Mouse (Mus musculus) B cell, adult 67 days (primary cell): ENCODE results near the gene Asic5. TPM values are rescaled to one million over a fixed set of nuclear protein-coding genes. Genes with fewer than 3 reads are reported as not detected.

Source experiments
- total RNA-seq, 2 experiments: library from RNA; stranded (reverse); gene quantifications; 4 replicates each; pipeline ENCODE4 v1.2.4; 2023

Gene Asic5
- total RNA-seq = not detected

DNA sequence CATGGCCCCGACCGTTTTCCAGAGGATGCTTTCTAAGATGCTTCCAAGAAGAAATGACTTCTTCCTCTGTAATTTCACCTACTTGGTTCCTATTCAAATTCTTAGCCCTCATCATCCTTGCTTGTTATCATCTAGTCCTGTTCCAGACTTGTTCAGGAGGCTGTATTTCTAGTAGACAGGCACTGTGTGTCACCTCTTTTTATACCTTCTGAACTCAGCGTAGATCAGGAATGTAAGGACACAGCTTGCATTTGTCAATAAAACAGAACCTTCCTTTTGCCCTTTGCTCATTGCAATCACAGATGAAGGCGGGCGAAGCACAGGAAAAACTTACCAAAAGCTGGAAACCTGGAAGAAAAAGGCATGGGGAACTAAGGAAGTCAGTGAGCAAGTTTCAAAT lies at the start of gene Asic5:
TSS of gene Asic5 (plus strand) at position 301 of the 400 bp plus-strand sequence.

DNA sequence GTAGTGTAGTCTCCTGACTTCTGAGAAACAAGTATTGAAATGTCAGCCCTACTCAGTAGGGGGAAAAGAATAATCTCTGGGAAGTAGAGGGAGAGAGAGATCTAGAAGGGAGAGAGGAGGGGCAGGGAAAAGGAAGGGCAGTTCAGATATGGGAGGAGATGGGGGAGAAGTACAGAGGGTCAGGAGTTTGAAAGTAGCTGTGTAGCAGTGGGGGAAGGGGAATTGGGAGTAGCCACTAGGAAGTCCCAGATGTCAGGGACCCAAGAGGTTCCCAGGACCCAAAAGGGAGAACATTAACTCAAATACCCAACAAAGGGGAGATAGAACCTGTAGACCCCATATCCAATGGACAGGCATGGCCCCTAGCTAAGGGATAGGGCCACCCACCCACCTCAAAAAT lies 6.0 kb upstream of the Asic5 start, which contains the start of gene Tdo2:
TSS of gene Tdo2 (minus strand) at position 101 of the 400 bp plus-strand sequence.

Other genes with a start within 250 kb of the Asic5 start
- 100 to 1,000 TPM in 1 of 2 experiments, 10 to 100 TPM in 1; 75.8 to 100 TPM for gene Ctso, start 49.7 kb upstream of the Asic5 start, total RNA-seq
- not detected for gene Tdo2, start 6.1 kb upstream of the Asic5 start, total RNA-seq
- under 1 TPM in 1 of 2 experiments, not detected in 1; 0.89 TPM for gene Gucy1b1, start 92.4 kb downstream of the Asic5 start, total RNA-seq
- gene Gucy1a1, start 163.5 kb downstream of the Asic5 start, total RNA-seq = under 1 TPM in 1 of 2 experiments, not detected in 1; 0.23 TPM